Mouse (Mus musculus) NIH3T3 (cell line): Measurements from ENCODE around the gene Jph3.

Experiments
- DNase-seq: peaks from one replicate; pipeline ENCODE4 v3.0.0-alpha.2; 2012; ENCODE audit warnings: low read depth

The Jph3 gene

GRCm38 (mm10) chr8:121729323-121729722, at the start of gene Jph3:
Gene Jph3, plus strand, starts transcription at chr8:121729623.
- no peak for DNase-seq

- no peak for DNase-seq
Measured at GRCm38 (mm10) chr8:121680896-121681295, 48.5 kb upstream of the Jph3 start.

- no peak for DNase-seq
Measured at GRCm38 (mm10) chr8:121681457-121681856, 48.0 kb upstream of the Jph3 start.

GRCm38 (mm10) chr8:121683083-121683832, 46.2 kb upstream of the Jph3 start:
- DNase-seq = peak; percentile 34

- peak; percentile 67 for DNase-seq
Measured at GRCm38 (mm10) chr8:121685419-121685818, 44.0 kb upstream of the Jph3 start.

GRCm38 (mm10) chr8:121687455-121688161, 41.8 kb upstream of the Jph3 start:
- peak; percentile 37 for DNase-seq

- DNase-seq = no peak
Measured at GRCm38 (mm10) chr8:121688496-121688895, 40.9 kb upstream of the Jph3 start.

GRCm38 (mm10) chr8:121694453-121694852, 35.0 kb upstream of the Jph3 start:
- DNase-seq = no peak

GRCm38 (mm10) chr8:121695585-121696184, 33.7 kb upstream of the Jph3 start:
- peak; percentile 78 for DNase-seq

GRCm38 (mm10) chr8:121697735-121698614, 31.4 kb upstream of the Jph3 start:
- no peak for DNase-seq

GRCm38 (mm10) chr8:121698615-121699101, 30.8 kb upstream of the Jph3 start:
- DNase-seq = peak; percentile 29

GRCm38 (mm10) chr8:121699936-121700335, 29.5 kb upstream of the Jph3 start:
- no peak for DNase-seq

GRCm38 (mm10) chr8:121705174-121705573, 24.2 kb upstream of the Jph3 start:
- DNase-seq = no peak

GRCm38 (mm10) chr8:121706956-121707355, 22.5 kb upstream of the Jph3 start:
- no peak for DNase-seq

GRCm38 (mm10) chr8:121708406-121708805, 21.0 kb upstream of the Jph3 start:
- no peak for DNase-seq

- no peak for DNase-seq
Measured at GRCm38 (mm10) chr8:121717502-121717901, 11.9 kb upstream of the Jph3 start.

- DNase-seq = peak; percentile 84
Measured at GRCm38 (mm10) chr8:121717982-121718425, 11.4 kb upstream of the Jph3 start.

GRCm38 (mm10) chr8:121718925-121719324, 10.5 kb upstream of the Jph3 start:
- no peak for DNase-seq

- no peak for DNase-seq
Measured at GRCm38 (mm10) chr8:121721072-121721471, 8.4 kb upstream of the Jph3 start.

- DNase-seq = no peak
Measured at GRCm38 (mm10) chr8:121723846-121724245, 5.6 kb upstream of the Jph3 start.

- no peak for DNase-seq
Measured at GRCm38 (mm10) chr8:121727164-121727563, 2.3 kb upstream of the Jph3 start.

GRCm38 (mm10) chr8:121729754-121730153, 331 bp downstream of the Jph3 start:
- DNase-seq = no peak
